Mouse (Mus musculus): ENCODE measurements around the gene Nhlrc2. TPM values are rescaled to one million over a fixed set of nuclear protein-coding genes. Genes with fewer than 3 reads are reported as not detected.
A peak's percentile ranks its signal among the peaks of the same experiment; 100 is the strongest.

Nhlrc2 gene
- polyA plus RNA-seq, 1 experiment from 2014 or later: 16.3 TPM

- H3K9me3 ChIP-seq: no peaks in the 10 kb centered on the region
- H3K4me3 ChIP-seq (replicated peaks): no peak overlapping the region
- 87% methylated on average over 9 of the region's 9 CpGs for WGBS
- no peak for ATAC-seq (ENCODE audit: insufficient number of reproducible peaks, insufficient read depth, low FRiP score, low TSS enrichment, low read depth)
- no peak overlapping the region for H3K27ac ChIP-seq
- H3K27me3 ChIP-seq: no peaks in the 10 kb centered on the region
- H3K4me2 ChIP-seq: no peak overlapping the region
- H3K9ac ChIP-seq (replicated peaks): no peak overlapping the region
- H3K36me3 ChIP-seq: peaks cover 43% of the 10 kb centered on the region
- no peaks in the 10 kb centered on the region for H3K4me1 ChIP-seq (replicated peaks)
Measured at GRCm38 (mm10) chr19:56535765-56536164, 12.3 kb upstream of the Nhlrc2 start.

- Histone ChIP-seq H3K4me2 (no peak overlapping the region), H3K4me3 (replicated peaks) (no peak overlapping the region), H3K27me3 (no peaks in the 10 kb centered on the region), H3K9ac (replicated peaks) (no peak overlapping the region), H3K36me3 (peaks cover 45% of the 10 kb centered on the region), H3K27ac (no peak overlapping the region), H3K4me1 (replicated peaks) (peaks cover 4% of the 10 kb centered on the region; the same call in 1 of the 2 replicates), H3K9me3 (no peaks in the 10 kb centered on the region)
- no peak for ATAC-seq (ENCODE audit: insufficient number of reproducible peaks, insufficient read depth, low FRiP score, low TSS enrichment, low read depth)
- WGBS: 87% methylated on average over 12 of the region's 12 CpGs
Measured at GRCm38 (mm10) chr19:56543320-56543719, 4.7 kb upstream of the Nhlrc2 start.

- H3K36me3 ChIP-seq: peaks cover 40% of the 10 kb centered on the region
- no peaks in the 10 kb centered on the region for H3K9me3 ChIP-seq
- peaks cover 11% of the 10 kb centered on the region for H3K4me1 ChIP-seq (replicated peaks)
- H3K4me2 ChIP-seq: no peak overlapping the region
- ATAC-seq (ENCODE audit: insufficient number of reproducible peaks, insufficient read depth, low FRiP score, low TSS enrichment, low read depth): no peak
- H3K27ac ChIP-seq: no peak overlapping the region
- H3K27me3 ChIP-seq: no peaks in the 10 kb centered on the region
- no peak overlapping the region for H3K4me3 ChIP-seq (replicated peaks)
- no peak overlapping the region for H3K9ac ChIP-seq (replicated peaks)
- WGBS: 91% methylated on average over 13 of the region's 13 CpGs
Measured at GRCm38 (mm10) chr19:56544681-56545388, 3.2 kb upstream of the Nhlrc2 start.

GRCm38 (mm10) chr19:56546031-56546430, 2.0 kb upstream of the Nhlrc2 start:
- Histone ChIP-seq H3K36me3 (peaks cover 31% of the 10 kb centered on the region), H3K4me3 (replicated peaks) (no peak overlapping the region), H3K4me1 (replicated peaks) (peaks cover 13% of the 10 kb centered on the region), H3K27ac (no peak overlapping the region), H3K9me3 (no peaks in the 10 kb centered on the region), H3K9ac (replicated peaks) (no peak overlapping the region), H3K27me3 (no peaks in the 10 kb centered on the region), H3K4me2 (no peak overlapping the region)
- no peak for ATAC-seq (ENCODE audit: insufficient number of reproducible peaks, insufficient read depth, low FRiP score, low TSS enrichment, low read depth)

- peak; percentile 56; the same call in 1 of the 2 replicates for ATAC-seq (ENCODE audit: insufficient number of reproducible peaks, insufficient read depth, low FRiP score, low TSS enrichment, low read depth)
- H3K4me1 ChIP-seq (replicated peaks): peaks cover 13% of the 10 kb centered on the region
- H3K9ac ChIP-seq (replicated peaks): peak within 1 kb of the TSS; percentile 93
- H3K4me3 ChIP-seq (replicated peaks): peak within 1 kb of the TSS; percentile 89
- peak within 1 kb of the TSS; percentile 76 for H3K4me2 ChIP-seq
- peaks cover 27% of the 10 kb centered on the region for H3K36me3 ChIP-seq
- peak within 1 kb of the TSS; percentile 99 for H3K27ac ChIP-seq
- 7% methylated on average over 20 of the region's 20 CpGs for WGBS
- H3K9me3 ChIP-seq: no peaks in the 10 kb centered on the region
- no peaks in the 10 kb centered on the region for H3K27me3 ChIP-seq
Measured at GRCm38 (mm10) chr19:56547456-56548229, 418 bp upstream of the Nhlrc2 start, which contains the start of gene Dclre1a. Gene Dclre1a (minus strand): TSS chr19:56548222.

- peak; percentile 45; the same call in 1 of the 2 replicates for ATAC-seq (ENCODE audit: insufficient number of reproducible peaks, insufficient read depth, low FRiP score, low TSS enrichment, low read depth)
- H3K9ac ChIP-seq (replicated peaks): peak overlapping the region; percentile 93
- H3K4me1 ChIP-seq (replicated peaks): peaks cover 13% of the 10 kb centered on the region
- peaks cover 32% of the 10 kb centered on the region for H3K36me3 ChIP-seq
- H3K4me3 ChIP-seq (replicated peaks): peak overlapping the region; percentile 89
- peak overlapping the region; percentile 99 for H3K27ac ChIP-seq
- no peaks in the 10 kb centered on the region for H3K9me3 ChIP-seq
- no peaks in the 10 kb centered on the region for H3K27me3 ChIP-seq
- peak overlapping the region; percentile 76 for H3K4me2 ChIP-seq
- WGBS: 21% methylated on average over 18 of the region's 18 CpGs
Measured at GRCm38 (mm10) chr19:56549033-56549680, 1.1 kb downstream of the Nhlrc2 start.

- Histone ChIP-seq H3K4me1 (replicated peaks) (peaks cover 17% of the 10 kb centered on the region), H3K27me3 (no peaks in the 10 kb centered on the region), H3K4me3 (replicated peaks) (no peak overlapping the region), H3K27ac (no peak overlapping the region), H3K9me3 (0 out of 2 replicates have a peak, but pooled peaks cover 6% of the 10 kb centered on the region), H3K4me2 (no peak overlapping the region), H3K9ac (replicated peaks) (no peak overlapping the region), H3K36me3 (peaks cover 47% of the 10 kb centered on the region)
- WGBS: 94% methylated on average over 3 of the region's 3 CpGs
- no peak for ATAC-seq (ENCODE audit: insufficient number of reproducible peaks, insufficient read depth, low FRiP score, low TSS enrichment, low read depth)
Measured at GRCm38 (mm10) chr19:56553177-56553576, 5.1 kb downstream of the Nhlrc2 start.

- no peak overlapping the region for H3K4me2 ChIP-seq
- ATAC-seq (ENCODE audit: insufficient number of reproducible peaks, insufficient read depth, low FRiP score, low TSS enrichment, low read depth): no peak
- H3K4me1 ChIP-seq (replicated peaks): peaks cover 7% of the 10 kb centered on the region; the same call in 1 of the 2 replicates
- H3K27me3 ChIP-seq: no peaks in the 10 kb centered on the region
- 92% methylated on average over 5 of the region's 5 CpGs for whole genome bisulfite sequencing
- H3K4me3 ChIP-seq (replicated peaks): no peak overlapping the region
- peaks cover 65% of the 10 kb centered on the region for H3K36me3 ChIP-seq
- 0 out of 2 replicates have a peak, but pooled peaks cover 6% of the 10 kb centered on the region for H3K9me3 ChIP-seq
- no peak overlapping the region for H3K9ac ChIP-seq (replicated peaks)
- 0 out of 2 replicates have a peak overlapping the region, but pooled peaks have one; percentile 23 for H3K27ac ChIP-seq
Measured at GRCm38 (mm10) chr19:56555972-56556371, 7.9 kb downstream of the Nhlrc2 start.

- H3K4me2 ChIP-seq: no peak overlapping the region
- no peaks in the 10 kb centered on the region for H3K9me3 ChIP-seq
- no peak for ATAC-seq (ENCODE audit: insufficient number of reproducible peaks, insufficient read depth, low FRiP score, low TSS enrichment, low read depth)
- peaks cover 39% of the 10 kb centered on the region for H3K36me3 ChIP-seq
- H3K4me1 ChIP-seq (replicated peaks): no peaks in the 10 kb centered on the region
- H3K27ac ChIP-seq: no peak overlapping the region
- no peak overlapping the region for H3K9ac ChIP-seq (replicated peaks)
- H3K27me3 ChIP-seq: no peaks in the 10 kb centered on the region
- no peak overlapping the region for H3K4me3 ChIP-seq (replicated peaks)
- WGBS: 93% methylated on average over 9 of the region's 9 CpGs
Measured at GRCm38 (mm10) chr19:56562433-56563138, 14.5 kb downstream of the Nhlrc2 start.

- H3K4me1 ChIP-seq (replicated peaks): no peaks in the 10 kb centered on the region
- no peak for ATAC-seq (ENCODE audit: insufficient number of reproducible peaks, insufficient read depth, low FRiP score, low TSS enrichment, low read depth)
- H3K4me3 ChIP-seq (replicated peaks): no peak overlapping the region
- peaks cover 32% of the 10 kb centered on the region for H3K36me3 ChIP-seq
- 94% methylated on average over 3 of the region's 3 CpGs for WGBS
- H3K27ac ChIP-seq: no peak overlapping the region
- H3K9me3 ChIP-seq: no peaks in the 10 kb centered on the region
- no peak overlapping the region for H3K4me2 ChIP-seq
- no peak overlapping the region for H3K9ac ChIP-seq (replicated peaks)
- no peaks in the 10 kb centered on the region for H3K27me3 ChIP-seq
Measured at GRCm38 (mm10) chr19:56563469-56563868, 15.4 kb downstream of the Nhlrc2 start.

Measured in limb, embryonic 12.5 days (tissue).